8 mouse cellular contexts compared by ENCODE assay signal in genomic region chr7:131371880-131372651, GRCm38 (mm10). TPM values are rescaled to one million over a fixed set of nuclear protein-coding genes. Genes with fewer than 3 reads are reported as not detected.
DNase-seq lines count a peak whose midpoint lies in the region; ATAC-seq and TF ChIP-seq lines count a peak whose summit lies in the region.
"Had no signal": no experiment of that assay in that cellular context is flagged by ENCODE, and none has a peak within 500 bp of the region (broad histone marks: within the 10 kb centered on the region; RNA-seq: fewer than 3 reads in every experiment).

No protein-coding gene starts in this region.

- TF ChIP-seq CTCF in intestine, postnatal 0 days (IDR thresholded peaks at IDR 0.05; ENCODE audit: low read depth) = peak; percentile 43

- no peaks in the 10 kb centered on the region for H3K9me3 ChIP-seq in embryonic facial prominence, embryonic 10.5 days
- no peaks in the 10 kb centered on the region for H3K9me3 ChIP-seq in intestine, postnatal 0 days (ENCODE audit: control insufficient read depth)
- no peaks in the 10 kb centered on the region for H3K9me3 ChIP-seq in neural tube, embryonic 13.5 days

- peak overlapping the region; percentile 98; the same call in 1 of the 2 replicates for H3K27ac ChIP-seq in embryonic facial prominence, embryonic 10.5 days (replicated peaks)
- H3K27ac ChIP-seq in intestine, postnatal 0 days (ENCODE audit: low read depth, low read length) = no peak overlapping the region
- H3K27ac ChIP-seq in neural tube, embryonic 13.5 days (replicated peaks) = no peak overlapping the region

- 74% methylated on average over 9 of the region's 9 CpGs for WGBS in embryonic facial prominence, embryonic 10.5 days
- WGBS in intestine, postnatal 0 days = 62% methylated on average over 9 of the region's 9 CpGs
- 71% methylated on average over 9 of the region's 9 CpGs for WGBS in neural tube, embryonic 13.5 days

- H3K9ac ChIP-seq in intestine, postnatal 0 days (ENCODE audit: low read depth, low read length) = no peak overlapping the region
- peak overlapping the region; percentile 93 for H3K9ac ChIP-seq in neural tube, embryonic 13.5 days

- H3K4me3 ChIP-seq in embryonic facial prominence, embryonic 10.5 days = peak overlapping the region; percentile 87
- peak overlapping the region; percentile 67 for H3K4me3 ChIP-seq in intestine, postnatal 0 days (ENCODE audit: low read depth, low read length)
- peak overlapping the region; percentile 75 for H3K4me3 ChIP-seq in neural tube, embryonic 13.5 days

- ATAC-seq in intestine, postnatal 0 days = no peak
- ATAC-seq in neural tube, embryonic 13.5 days (ENCODE audit: low read depth) = no peak

- no peaks in the 10 kb centered on the region for H3K27me3 ChIP-seq in embryonic facial prominence, embryonic 10.5 days (replicated peaks; ENCODE audit: low read depth, poor library complexity, severe bottlenecking)
- no peaks in the 10 kb centered on the region for H3K27me3 ChIP-seq in intestine, postnatal 0 days (replicated peaks; ENCODE audit: control insufficient read depth, insufficient read depth, low read length)
- no peaks in the 10 kb centered on the region for H3K27me3 ChIP-seq in neural tube, embryonic 13.5 days

- H3K4me1 ChIP-seq in embryonic facial prominence, embryonic 10.5 days = peaks cover 19% of the 10 kb centered on the region
- no peaks in the 10 kb centered on the region for H3K4me1 ChIP-seq in intestine, postnatal 0 days (replicated peaks; ENCODE audit: control insufficient read depth, insufficient read depth, low read length)
- H3K4me1 ChIP-seq in neural tube, embryonic 13.5 days (replicated peaks) = peaks cover 13% of the 10 kb centered on the region

- peak overlapping the region; percentile 92 for H3K4me2 ChIP-seq in intestine, postnatal 0 days (replicated peaks; ENCODE audit: low read depth)
- peak overlapping the region; percentile 71 for H3K4me2 ChIP-seq in neural tube, embryonic 13.5 days

- peak; percentile 44 for DNase-seq in thymus, postnatal 4 days
- no peak for DNase-seq in thymus, postnatal 36 days
- no peak for DNase-seq in embryonic facial prominence, embryonic 10.5 days (ENCODE audit: low spot score)
- DNase-seq in ovary, postnatal 10 days (ENCODE audit: low spot score) = no peak
- DNase-seq in adrenal gland, postnatal 14 days = no peak

- peaks cover 7% of the 10 kb centered on the region for H3K36me3 ChIP-seq in embryonic facial prominence, embryonic 10.5 days (replicated peaks)
- H3K36me3 ChIP-seq in intestine, postnatal 0 days (ENCODE audit: control insufficient read depth, insufficient read depth) = no peaks in the 10 kb centered on the region
- no peaks in the 10 kb centered on the region; the same call in 1 of the 2 replicates for H3K36me3 ChIP-seq in neural tube, embryonic 13.5 days

RNA-seq across cellular contexts. Expression of gene Pstk, which starts 1.1 kb away (rescaled TPM):
- polyA plus RNA-seq in embryonic facial prominence, embryonic 10.5 days (2016; fragmentation: Nextera tagmentation; extraction: Ambion mirVana) = 71.4 and 75.2 TPM in 2 replicates
- polyA plus RNA-seq in intestine, postnatal 0 days (2015; fragmentation: Nextera tagmentation; extraction: Ambion mirVana) = 37.1 and 42.8 TPM in 2 replicates
- 42.1 and 50.4 TPM in 2 replicates for polyA plus RNA-seq in neural tube, embryonic 13.5 days (2015; fragmentation: Nextera tagmentation; extraction: Ambion mirVana)
- total RNA-seq in adrenal gland, postnatal 14 days (2021) = 37.2 and 39.6 TPM in 2 replicates

RNA-seq across cellular contexts. Expression of gene 2310057M21Rik, which starts 9.5 kb away (rescaled TPM):
- 20.8 and 23.9 TPM in 2 replicates for polyA plus RNA-seq in embryonic facial prominence, embryonic 10.5 days (2016; fragmentation: Nextera tagmentation; extraction: Ambion mirVana)
- polyA plus RNA-seq in intestine, postnatal 0 days (2015; fragmentation: Nextera tagmentation; extraction: Ambion mirVana) = 8.0 and 11.0 TPM in 2 replicates
- 24.3 and 29.0 TPM in 2 replicates for polyA plus RNA-seq in neural tube, embryonic 13.5 days (2015; fragmentation: Nextera tagmentation; extraction: Ambion mirVana)
- total RNA-seq in adrenal gland, postnatal 14 days (2021) = 19.9 and 23.1 TPM in 2 replicates

RNA-seq across cellular contexts. Expression of gene Ikzf5, which starts 38.3 kb away (rescaled TPM):
- polyA plus RNA-seq in embryonic facial prominence, embryonic 10.5 days (2016; fragmentation: Nextera tagmentation; extraction: Ambion mirVana) = 17.3 and 18.1 TPM in 2 replicates
- 5.6 and 5.9 TPM in 2 replicates for polyA plus RNA-seq in intestine, postnatal 0 days (2015; fragmentation: Nextera tagmentation; extraction: Ambion mirVana)
- 12.6 and 15.5 TPM in 2 replicates for polyA plus RNA-seq in neural tube, embryonic 13.5 days (2015; fragmentation: Nextera tagmentation; extraction: Ambion mirVana)
- 29.8 and 32.5 TPM in 2 replicates for total RNA-seq in adrenal gland, postnatal 14 days (2021)

RNA-seq across cellular contexts. Expression of gene Acadsb, which starts 38.3 kb away (rescaled TPM):
- 59.5 and 67.4 TPM in 2 replicates for polyA plus RNA-seq in embryonic facial prominence, embryonic 10.5 days (2016; fragmentation: Nextera tagmentation; extraction: Ambion mirVana)
- 23.1 and 23.6 TPM in 2 replicates for polyA plus RNA-seq in intestine, postnatal 0 days (2015; fragmentation: Nextera tagmentation; extraction: Ambion mirVana)
- polyA plus RNA-seq in neural tube, embryonic 13.5 days (2015; fragmentation: Nextera tagmentation; extraction: Ambion mirVana) = 82.8 and 92.2 TPM in 2 replicates
- total RNA-seq in adrenal gland, postnatal 14 days (2021) = 253 and 297 TPM in 2 replicates

RNA-seq across cellular contexts. Expression of gene Fam24a, which starts 38.4 kb away (rescaled TPM):
- not detected in 2 replicates for polyA plus RNA-seq in embryonic facial prominence, embryonic 10.5 days (2016; fragmentation: Nextera tagmentation; extraction: Ambion mirVana)
- not detected in 2 replicates for polyA plus RNA-seq in intestine, postnatal 0 days (2015; fragmentation: Nextera tagmentation; extraction: Ambion mirVana)
- polyA plus RNA-seq in neural tube, embryonic 13.5 days (2015; fragmentation: Nextera tagmentation; extraction: Ambion mirVana) = not detected in 2 replicates
- total RNA-seq in adrenal gland, postnatal 14 days (2021) = not detected in 2 replicates
- total RNA-seq: neutrophil, adult 5-6 weeks had no signal
